Mouse (Mus musculus) CH12F3 (cell line): Measurements from ENCODE around the gene Rimklb.
"Not testable (repeated sequence)": the region's sequence is repeated elsewhere in the genome, so short reads cannot be mapped to it uniquely, and the experiment has no call there.

ENCODE experiments used
- in situ Hi-C: fragments of 300-500 bp; cut with MboI; formaldehyde crosslinking; loops from 2 replicates; pipeline ENCODE4 v1.14.3; 2020; ENCODE audit warnings: low sequenced_read_pairs

Gene Rimklb

DNA sequence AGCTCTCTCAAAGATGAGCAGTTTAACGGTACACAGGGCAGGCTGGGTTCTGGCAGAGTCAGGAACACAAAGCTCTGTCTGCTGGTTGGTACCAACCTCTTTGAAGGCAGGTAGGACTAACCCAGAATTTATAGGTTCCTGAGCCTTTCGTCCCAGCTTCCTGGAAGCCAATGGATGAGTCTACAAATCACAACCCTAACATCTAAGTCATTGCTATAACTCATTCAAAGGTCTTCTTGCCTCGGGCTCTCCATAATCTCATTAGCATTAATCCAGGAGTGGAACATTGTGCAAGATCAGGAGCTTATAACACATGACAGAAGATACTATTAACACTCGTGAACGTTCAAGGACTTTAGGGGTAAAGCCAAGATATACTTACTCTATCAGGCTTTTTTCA is at the start of gene Rimklb:
Rimklb (minus strand) TSS at position 101 of the 400 bp plus-strand sequence.
- in situ Hi-C loops: loop anchor here (10.0 kb wide), 1 partner anchor 66 kb away; no protein-coding TSS in a partner anchor

DNA sequence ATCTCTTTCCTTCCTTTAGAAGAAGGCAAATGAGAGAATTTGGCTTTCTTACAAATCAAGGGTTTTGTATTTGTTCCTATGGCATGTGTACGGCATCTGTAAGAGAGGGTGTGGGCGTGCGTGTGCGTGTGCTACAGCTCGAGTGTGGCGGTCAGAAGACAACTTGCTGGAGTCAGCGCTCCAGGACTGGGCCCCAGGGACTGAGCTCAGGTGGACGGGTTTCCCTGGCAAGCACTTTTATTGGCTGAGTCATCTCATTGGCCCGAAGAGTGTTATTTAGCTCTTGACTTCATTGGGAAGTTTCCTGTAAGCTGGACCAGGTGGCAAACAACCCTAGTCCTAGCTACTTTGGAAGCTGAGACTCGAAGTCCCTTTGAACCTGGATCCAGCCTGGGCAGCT is 47.4 kb upstream of the Rimklb start:
- in situ Hi-C loops: no loop called here

DNA sequence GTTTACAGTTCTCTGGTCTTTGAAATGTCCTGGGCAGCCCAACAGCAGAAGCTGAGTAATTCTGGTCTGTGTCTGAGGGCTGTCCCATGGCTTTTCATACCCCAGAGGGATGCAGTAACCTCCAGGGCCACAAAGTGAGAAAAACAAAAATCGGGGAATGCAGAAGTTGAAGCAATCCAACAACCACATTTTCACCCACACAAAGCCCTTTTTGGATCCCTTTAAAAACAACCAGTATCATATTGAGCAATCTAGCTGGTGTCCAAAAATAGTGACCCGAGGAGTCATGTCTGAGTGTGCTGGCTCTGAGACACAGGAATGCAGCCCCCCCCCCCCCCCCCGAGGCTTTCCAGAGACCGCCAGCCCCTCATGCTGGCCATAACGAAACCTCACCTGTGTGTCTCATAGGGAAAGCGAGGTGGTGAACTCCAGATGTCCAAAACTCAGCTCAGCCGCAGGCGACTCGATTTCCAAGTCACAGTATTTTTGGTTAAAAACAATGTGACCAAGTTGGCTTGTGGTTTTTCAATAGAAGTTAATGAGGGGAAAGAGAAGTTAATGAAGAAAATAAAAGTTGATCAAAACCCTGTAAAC is 46.8 kb upstream of the Rimklb start:
- in situ Hi-C loops: no loop called here

DNA sequence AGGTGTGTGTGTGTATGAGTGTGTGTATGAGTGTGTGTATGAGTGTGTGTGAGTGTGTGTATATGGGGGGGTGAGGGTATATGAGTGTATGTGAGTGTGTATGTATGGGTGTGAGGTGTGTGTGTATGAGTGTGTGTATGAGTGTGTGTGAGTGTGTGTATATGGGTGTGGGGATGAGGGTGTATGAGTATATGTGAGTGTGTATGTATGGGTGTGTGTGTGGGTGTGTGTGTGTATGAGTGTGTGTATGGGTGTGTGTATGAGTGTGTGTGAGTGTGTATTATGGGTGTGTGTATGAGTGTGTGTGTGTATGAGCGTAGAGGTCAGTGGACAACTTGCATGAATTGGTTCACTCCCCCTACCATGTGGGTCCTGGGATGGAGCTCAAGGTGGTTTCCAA is 46.1 kb upstream of the Rimklb start:
- in situ Hi-C loops: no loop called here

DNA sequence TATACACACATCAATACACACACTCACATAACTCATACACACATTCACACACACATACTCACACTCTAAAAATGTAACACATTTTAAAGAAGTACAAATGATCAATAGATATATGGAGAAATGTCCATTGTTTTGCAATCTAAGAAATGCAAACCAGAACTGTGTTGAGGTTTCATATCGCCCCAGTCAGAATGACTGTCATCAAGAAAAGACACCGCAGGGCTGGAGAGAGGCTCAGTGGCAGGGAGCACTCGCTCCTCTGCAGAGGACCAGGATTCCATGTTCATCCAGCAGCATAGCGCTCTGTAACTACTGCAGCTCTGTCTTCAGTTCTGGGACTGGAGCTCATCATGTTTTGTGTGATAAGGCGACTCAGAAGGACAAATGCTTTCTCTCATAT is 45.0 kb upstream of the Rimklb start:
- in situ Hi-C loops: no loop called here

DNA sequence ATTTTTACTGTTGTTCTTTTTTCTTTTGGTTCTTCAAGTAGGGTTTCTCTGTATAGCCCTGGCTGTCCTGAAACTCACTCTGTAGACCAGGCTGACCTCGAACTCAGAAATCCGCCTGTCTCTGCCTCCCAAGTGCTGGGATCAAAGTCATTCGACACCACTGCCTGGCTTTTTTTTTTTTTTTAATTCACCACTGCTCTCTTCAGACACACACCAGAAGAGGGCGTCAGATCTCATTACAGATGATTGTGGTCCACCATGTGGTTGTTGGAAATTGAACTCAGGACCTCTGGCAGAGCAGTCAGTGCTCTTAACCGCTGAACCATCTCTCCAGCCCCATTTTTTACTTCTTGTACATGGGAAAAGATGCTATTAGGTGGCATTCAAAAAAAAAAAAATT is 43.9 kb upstream of the Rimklb start:
- in situ Hi-C loops: not testable (repeated sequence)

DNA sequence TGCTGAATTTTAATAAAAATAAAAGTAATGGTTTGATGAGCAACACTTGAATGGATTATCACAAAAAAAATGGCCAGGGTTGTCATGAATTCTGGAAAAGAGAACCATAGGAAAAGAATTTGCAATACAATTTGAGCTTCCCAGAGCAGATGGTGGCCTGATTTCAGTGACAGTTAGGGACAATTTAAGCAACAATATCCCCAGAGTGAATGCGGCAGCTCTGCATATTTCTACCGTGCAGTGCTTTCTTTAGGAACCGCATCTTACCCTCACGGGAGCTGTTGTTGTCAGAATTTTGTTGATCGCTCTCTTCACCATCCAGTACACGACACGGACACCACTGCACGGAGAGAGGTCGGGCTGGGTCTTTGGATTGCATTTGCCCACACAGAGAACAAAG is 41.0 kb upstream of the Rimklb start:
- in situ Hi-C loops: no loop called here

DNA sequence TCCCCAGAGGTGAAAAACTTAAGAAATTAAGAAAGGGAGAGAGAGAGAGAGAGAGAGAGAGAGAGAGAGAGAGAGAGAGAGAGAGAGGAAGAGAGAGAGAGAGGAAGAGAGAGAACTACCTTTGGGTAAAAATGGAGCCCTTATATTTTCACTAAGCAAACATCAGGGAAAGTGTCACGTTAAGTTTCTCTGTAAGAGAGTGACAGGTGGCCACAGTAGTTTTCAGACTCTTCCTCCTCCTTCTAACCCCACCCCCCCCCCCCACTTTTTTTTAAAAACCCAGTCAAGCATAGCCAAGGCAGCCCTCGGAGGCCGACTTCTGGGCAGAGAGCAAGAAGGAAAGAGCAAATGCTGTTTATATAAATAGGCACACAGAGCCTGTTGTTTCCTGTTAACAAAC is 35.5 kb upstream of the Rimklb start:
- in situ Hi-C loops: no loop called here

DNA sequence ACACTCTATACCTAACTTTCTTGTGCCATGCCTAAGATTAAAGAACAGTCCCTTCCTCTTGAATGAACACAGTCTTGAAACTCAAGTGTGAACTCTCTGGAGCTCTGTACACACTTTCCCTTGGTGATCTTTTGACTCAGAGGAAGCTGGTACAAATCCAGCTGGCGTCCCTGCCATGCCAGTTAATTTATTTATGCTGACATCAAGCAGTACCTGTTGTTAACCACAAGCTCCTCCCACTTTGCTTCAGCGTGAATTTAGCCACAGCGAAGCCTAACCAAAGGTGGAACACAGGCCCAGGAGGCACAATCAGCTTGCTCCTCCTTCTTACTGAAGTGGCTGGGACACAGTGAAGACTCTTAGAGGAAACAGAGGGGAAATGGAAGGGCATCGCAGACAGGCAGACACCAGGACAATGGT is 34.3 kb upstream of the Rimklb start:
- in situ Hi-C loops: no loop called here

DNA sequence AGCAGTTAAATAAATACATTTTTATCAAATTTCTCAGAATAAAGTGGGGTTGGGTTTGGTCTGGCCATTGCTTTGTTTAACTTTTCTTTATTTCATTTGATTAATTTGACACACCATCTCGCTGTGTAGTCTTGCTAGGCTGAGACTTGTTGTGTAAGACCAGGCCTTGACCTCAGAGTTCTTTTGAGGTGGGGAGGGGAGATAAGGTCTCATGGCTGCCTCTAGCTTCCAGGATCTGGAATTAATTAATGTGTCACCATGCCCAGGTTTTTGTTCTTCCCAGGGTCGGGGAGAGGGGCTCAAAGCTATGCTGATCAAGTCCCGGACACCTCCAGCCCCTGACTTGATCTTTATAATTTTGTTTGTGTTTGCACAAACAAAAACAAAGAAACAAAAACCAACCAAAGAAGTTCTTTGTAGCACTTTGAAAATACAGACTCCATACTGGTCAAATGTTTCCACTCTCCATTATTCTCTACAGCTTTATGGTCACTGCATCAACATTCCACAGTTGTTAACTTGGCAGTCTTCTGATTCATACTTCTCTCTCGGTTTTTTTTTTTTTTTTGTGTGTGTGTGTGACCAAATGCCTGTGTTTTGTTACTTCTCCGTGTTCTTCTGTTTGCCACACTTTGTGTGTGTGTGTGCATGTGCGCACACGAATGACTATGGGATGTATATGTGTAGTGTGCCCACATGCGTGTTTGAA is 33.1 kb upstream of the Rimklb start:
- in situ Hi-C loops: no loop called here

DNA sequence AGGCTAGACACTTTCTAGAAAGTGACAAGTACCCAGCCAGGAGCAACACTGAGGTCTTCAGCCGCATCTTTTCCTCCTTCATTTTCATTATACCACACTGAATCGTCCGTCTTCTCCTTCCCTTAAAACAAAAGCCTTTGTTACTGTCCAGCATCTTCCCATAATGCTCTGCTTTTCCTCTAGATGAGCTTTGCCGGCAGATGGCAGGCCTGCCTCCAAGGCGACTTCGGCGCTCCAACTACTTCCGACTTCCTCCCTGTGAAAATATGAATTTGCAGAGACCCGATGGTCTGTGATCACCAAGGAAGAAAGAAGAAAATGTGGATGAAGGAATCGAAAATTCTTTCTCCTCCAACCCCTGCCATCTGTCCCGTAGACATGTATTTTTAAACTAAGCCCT is 29.6 kb upstream of the Rimklb start:
- in situ Hi-C loops: no loop called here

DNA sequence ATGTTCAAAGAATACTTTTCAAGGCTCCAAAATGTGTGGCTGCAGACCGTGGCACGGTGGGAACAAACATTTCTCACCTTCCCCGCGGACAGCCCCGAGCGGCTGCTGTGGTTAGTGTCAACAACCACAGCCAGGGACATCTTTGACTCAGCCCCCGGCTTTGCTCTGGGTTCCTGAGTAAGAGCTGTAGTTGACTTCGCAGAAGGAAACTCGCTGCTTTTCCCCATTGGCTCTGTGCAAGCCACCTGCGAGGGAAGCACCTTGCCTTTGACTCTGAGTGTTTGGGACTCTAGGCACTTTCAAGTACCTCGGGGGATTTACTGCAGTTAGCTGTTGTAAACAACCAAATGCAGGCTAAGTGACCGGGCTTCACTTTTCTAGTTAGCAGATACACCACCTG is 29.0 kb upstream of the Rimklb start:
- in situ Hi-C loops: no loop called here

DNA sequence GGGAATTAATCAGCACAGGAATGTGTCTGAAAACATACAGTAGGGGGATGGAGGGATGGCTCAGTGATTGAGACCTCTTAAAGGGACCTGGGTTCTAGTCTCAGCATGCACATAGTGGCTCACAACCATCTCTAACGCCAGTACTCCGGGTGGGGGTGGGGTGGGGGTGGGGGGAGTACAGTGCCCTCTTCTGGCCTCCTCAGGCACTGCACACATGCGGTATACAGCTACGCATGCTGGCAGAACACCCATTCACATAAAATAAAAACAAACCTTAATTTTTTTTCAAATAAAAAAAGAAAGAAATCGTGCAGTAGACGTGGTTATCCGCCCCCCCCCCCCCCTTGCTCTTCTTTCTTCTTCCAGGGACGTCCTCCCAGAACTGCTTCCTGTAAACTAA is 24.7 kb upstream of the Rimklb start:
- in situ Hi-C loops: no loop called here

DNA sequence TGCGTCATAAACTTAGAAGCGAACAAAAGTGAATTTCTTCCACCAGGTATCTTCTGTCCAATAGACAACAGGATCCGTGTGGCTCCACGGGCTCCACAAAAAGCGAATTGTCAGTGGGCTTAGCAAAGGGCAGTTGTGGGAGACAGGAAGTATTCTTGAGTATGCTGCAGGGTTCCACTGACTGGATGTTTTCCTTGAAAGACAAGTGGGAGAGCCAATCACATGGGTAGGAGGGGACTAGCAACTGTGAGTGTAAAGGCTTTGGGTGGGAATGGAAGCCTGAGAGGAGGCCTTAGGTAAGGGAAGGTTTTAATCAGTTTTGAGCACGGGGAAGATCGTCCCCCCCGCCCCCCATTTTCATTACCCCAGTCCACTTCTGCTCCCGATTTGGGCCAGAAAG is 24.0 kb upstream of the Rimklb start:
- in situ Hi-C loops: no loop called here

DNA sequence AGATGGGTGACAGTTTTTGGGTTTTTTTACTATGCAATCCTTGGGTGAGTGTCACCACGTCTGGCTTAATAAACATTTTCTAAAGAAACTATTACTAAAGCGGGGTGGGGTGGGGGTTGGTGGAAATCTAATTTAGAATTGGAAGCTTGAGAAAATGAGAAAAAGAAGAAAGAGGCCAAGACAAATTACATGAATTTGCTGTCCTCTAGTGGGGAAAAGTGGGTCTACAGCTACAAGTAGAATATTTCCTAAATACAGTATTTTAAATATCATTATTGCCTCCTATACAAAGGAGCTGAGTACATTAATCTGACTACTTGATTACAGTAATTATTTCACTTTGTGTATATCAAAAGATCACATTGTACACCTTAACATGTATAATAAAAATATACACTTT is 20.8 kb upstream of the Rimklb start:
- in situ Hi-C loops: no loop called here

DNA sequence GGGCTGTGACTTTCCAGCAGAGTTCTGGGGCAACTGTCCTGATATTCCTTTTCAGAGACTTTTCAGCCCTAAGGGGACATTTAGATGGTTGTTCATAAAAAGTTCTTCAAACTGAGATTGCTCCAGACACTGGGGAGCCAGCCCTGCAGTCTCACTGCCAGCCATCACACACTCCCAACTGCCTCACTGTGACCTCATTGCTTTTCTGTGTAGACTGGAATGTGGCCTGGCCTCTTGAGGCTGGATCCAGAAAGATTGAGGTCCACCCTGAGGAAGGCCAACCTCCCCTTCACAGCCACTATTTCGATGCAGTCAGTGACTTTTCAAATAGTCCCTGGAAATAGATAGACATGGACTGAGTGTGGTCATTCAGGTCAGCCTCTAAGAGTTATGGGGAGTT is 19.1 kb upstream of the Rimklb start:
- in situ Hi-C loops: no loop called here

DNA sequence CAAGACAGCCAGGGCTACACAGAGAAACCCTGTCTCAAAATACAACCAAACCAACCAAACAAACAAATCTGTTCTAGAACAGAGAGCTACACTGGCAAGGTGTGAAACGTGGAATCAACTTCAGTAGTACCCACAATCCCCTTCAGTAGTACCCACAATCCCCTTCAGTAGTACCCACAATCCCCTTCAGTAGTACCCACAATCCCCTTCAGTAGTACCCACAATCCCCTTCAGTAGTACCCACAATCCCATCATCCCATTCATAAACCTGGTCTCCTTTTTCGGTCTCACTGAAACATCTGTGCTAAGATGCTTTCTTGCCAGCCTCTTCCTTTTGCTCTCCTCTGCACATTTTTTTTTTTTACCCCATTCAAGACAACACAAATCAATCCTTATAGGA is 17.2 kb upstream of the Rimklb start:
- in situ Hi-C loops: not testable (repeated sequence)

DNA sequence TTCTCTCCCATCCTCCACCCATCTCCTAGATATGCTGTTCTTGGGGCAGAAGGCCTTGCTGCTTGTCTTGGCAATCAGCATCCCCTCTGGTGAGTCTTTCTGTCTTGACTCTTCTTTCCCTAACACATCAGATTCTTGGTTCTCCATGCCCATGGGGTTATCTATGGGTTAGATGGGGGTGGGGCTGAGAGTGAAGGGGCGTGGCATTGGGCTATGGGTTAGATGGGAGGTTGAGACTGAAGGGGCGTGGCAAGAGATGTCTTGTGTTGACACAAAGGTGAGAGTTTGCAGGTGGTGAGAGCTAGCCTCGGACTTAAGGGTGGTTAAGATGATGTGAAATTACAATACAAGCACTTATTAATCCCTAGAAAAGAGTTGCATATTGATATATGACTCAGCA is 15.8 kb upstream of the Rimklb start:
- in situ Hi-C loops: no loop called here

DNA sequence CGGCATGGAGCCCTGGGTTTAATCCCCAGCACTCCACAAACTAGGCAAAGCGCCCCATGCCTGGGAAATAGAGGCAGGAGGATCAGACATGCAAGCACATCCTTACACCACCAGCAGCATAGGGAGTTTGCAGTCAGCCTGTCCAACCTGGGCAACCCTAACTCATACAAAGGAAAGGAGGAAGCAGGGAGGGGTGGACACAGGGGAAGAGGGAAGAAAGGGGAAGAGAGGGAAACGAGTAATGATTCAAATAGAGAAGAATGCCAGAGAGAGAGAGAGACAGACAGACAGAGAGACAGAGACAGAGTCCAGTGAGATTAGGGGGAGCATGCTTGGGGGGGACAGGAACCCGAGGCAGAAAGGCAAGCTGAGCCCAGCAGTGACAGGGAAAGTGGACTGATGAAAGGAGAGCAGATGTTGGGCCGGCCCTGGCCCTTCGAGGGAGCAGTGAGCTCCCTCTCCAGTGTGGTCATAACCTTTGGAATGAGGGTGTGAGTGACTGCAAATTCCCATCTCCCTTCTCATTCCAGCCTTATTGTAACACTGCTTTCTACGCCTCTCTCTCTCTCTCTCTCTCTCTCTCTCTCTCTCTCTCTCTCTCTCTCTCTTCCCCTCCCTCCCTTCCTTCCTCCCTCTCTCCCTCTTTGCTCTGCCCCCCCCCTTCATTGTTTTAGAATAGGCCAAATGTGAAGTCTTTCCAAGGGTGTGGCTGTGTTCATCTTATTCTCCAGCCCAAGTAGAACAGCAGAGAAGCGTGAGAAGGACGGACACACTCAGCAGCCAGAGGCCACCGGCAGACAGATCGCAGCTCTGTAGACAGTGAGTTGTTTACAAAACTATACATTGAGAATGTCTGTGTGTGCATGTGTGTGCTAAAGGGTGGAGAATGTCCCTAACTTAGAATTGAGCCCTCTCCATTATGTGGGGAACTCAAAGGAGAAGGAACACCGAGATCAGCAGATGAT is 14.6 kb upstream of the Rimklb start:
- in situ Hi-C loops: no loop called here

DNA sequence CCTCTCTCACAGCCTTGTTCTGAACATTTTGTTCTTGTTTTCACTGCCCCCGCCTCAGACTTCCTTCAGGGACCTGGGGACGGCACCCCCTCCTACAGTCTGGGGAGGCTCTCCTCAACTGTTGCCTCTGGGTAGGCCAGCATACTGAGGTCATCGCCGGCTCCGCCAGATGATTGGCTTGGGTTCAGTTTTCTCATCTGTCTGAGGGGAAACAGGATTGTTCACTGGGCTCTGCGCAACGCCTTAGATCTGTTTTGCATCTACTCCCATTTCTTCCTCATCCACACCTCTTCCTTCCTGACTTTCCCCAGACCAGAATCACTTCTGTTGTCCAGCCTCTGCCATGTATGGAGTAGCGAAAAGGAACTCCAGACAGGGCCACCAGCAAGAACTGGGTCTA is 9.9 kb upstream of the Rimklb start:
- in situ Hi-C loops: no loop called here

DNA sequence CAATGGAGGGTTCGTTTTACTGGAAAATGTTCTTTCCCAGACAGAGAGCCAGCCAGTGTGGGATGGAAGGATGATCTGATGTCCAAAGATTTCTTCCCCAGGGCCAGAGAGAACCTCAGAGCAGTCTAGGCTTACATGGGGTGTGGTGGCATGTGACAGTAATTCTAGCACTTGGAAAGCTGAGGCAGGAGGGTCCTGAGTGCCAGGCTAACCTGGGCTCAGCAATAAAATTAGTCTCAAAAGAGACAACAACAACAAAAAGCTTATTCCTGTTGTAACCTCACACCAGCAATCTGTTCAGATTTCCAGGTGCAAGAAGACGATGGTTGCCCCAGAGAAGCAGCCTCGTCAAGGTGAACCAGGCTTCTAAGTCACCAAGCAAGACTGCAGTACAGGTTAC is 7.0 kb upstream of the Rimklb start, which contains the start of gene Mfap5:
Mfap5 (plus strand) TSS at position 301 of the 400 bp plus-strand sequence.
- in situ Hi-C loops: no loop called here

DNA sequence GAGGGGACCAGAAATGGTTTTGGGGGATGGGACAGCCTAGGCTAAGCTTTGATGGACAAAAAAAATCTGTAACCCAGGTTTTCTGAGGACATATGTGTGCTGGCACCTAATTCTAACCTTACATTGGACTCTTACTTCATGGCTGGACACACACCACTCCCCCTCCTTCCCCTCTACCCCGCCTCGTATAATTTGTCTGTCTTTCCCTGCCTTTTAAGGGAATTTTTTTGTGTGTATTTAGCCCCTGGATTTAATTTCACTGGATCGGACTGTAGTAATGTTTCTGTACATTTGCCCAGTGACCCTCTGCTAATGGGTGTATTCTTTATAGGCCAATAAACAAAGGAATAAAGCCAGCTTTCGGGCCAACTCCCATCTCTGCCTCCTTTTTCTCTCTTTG is 6.5 kb upstream of the Rimklb start:
- in situ Hi-C loops: no loop called here
